Mouse (Mus musculus) C2C12 (cell line): Measurements from ENCODE around the gene Jmjd7.

Experiments used
- CTCF ChIP-seq: IDR thresholded peaks from one replicate; pipeline ENCODE4 v1.5.1; 2011; ENCODE audit not compliant: control insufficient read depth, insufficient read depth, insufficient read length
- FOSL1 ChIP-seq: IDR thresholded peaks from one replicate; pipeline ENCODE4 v1.8.0; 2011; ENCODE audit warnings: mild to moderate bottlenecking, low read length; ENCODE audit not compliant: poor library complexity, insufficient read depth, severe bottlenecking
- MYOD1 ChIP-seq: IDR thresholded peaks from one replicate; pipeline ENCODE4 v1.6.1; 2011; ENCODE audit warnings: low read depth; ENCODE audit not compliant: control insufficient read depth, insufficient read length

- no peak for TF ChIP-seq CTCF
- TF ChIP-seq FOSL1, result no peak
- TF ChIP-seq MYOD1, result no peak
These were observed 20.9 kb downstream of the Jmjd7 start for GRCm38 (mm10) chr2:120048173-120048572.
